Mouse (Mus musculus) liver, postnatal 0 days (tissue): ENCODE data around the gene Hexb. TPM values are rescaled to one million over a fixed set of nuclear protein-coding genes. Genes with fewer than 3 reads are reported as not detected.
A peak's percentile ranks its signal among the peaks of the same experiment; 100 is the strongest.

ENCODE experiments used
- ATAC-seq: fragments of 200-750 bp; cut with Nextera tagmentation; 2 replicates; pipeline ENCODE4 v1.8.0; 2017; ENCODE audit warnings: mild to moderate bottlenecking, moderate library complexity
- DNase-seq: peaks from one replicate; pipeline ENCODE4 v3.0.0-alpha.2; 2016
- H3K27ac ChIP-seq: fragments of 300-500 bp; sonication (generic); 2 replicates; pipeline ENCODE4 v1.5.1; 2014; ENCODE audit warnings: antibody characterized with exemption, moderate library complexity, mild to moderate bottlenecking, low read depth
- H3K27me3 ChIP-seq: fragments of 300-500 bp; sonication (generic); 2 replicates; pipeline ENCODE4 v1.6.1; 2014; ENCODE audit warnings: low read length, control low read depth, mixed read lengths; ENCODE audit not compliant: insufficient read depth
- H3K36me3 ChIP-seq: fragments of 300-500 bp; sonication (generic); replicated peaks from 2 replicates; pipeline ENCODE4 v1.6.1; 2014; ENCODE audit warnings: mild to moderate bottlenecking, control low read depth, low read length, moderate library complexity, mixed read lengths; ENCODE audit not compliant: insufficient read depth
- H3K4me1 ChIP-seq: fragments of 300-500 bp; sonication (generic); 2 replicates; pipeline ENCODE4 v1.6.1; 2014; ENCODE audit warnings: antibody characterized with exemption, mild to moderate bottlenecking, control low read depth; ENCODE audit not compliant: insufficient read depth
- H3K4me2 ChIP-seq: fragments of 300-500 bp; sonication (generic); 2 replicates; pipeline ENCODE4 v1.6.1; 2014; ENCODE audit warnings: low read depth, mild to moderate bottlenecking, low read length, moderate library complexity, mixed read lengths
- H3K4me3 ChIP-seq: fragments of 300-500 bp; sonication (generic); 2 replicates; pipeline ENCODE4 v1.5.1; 2014; ENCODE audit warnings: low read depth, low read length
- H3K9ac ChIP-seq: fragments of 300-500 bp; sonication (generic); replicated peaks from 2 replicates; pipeline ENCODE4 v1.6.1; 2014; ENCODE audit warnings: mild to moderate bottlenecking, moderate library complexity
- H3K9me3 ChIP-seq: fragments of 300-500 bp; sonication (generic); 2 replicates; pipeline ENCODE4 v1.6.1; 2016; ENCODE audit warnings: mild to moderate bottlenecking, control low read depth, low read length, mixed read lengths
- CTCF ChIP-seq: sonication (generic); IDR thresholded peaks from 2 replicates; pipeline ENCODE4 v1.5.1; 2016; ENCODE audit warnings: antibody characterized with exemption, low read depth
- EP300 ChIP-seq: IDR thresholded peaks from 2 replicates; pipeline ENCODE4 v1.6.1; 2016; ENCODE audit warnings: antibody characterized with exemption, low read depth, mild to moderate bottlenecking
- WGBS: fragments of 180-500 bp; shearing (Covaris S2); extraction: QIAGEN DNeasy Blood & Tissue Kit; methylation state at CpG from one replicate; pipeline ENCODE4 v1.1.7; 2014; ENCODE audit not compliant: insufficient replicate concordance; 5-methylcytosine and 5-hydroxymethylcytosine counted together
- polyA plus RNA-seq: library from polyadenylated mRNA; unstranded; fragments of >200 nt; fragmentation: Nextera tagmentation; extraction: Ambion mirVana; gene quantifications from 2 replicates; pipeline ENCODE4 v1.2.1, GENCODE M21; 2015

Gene Hexb
- polyA plus RNA-seq, 1 experiment from 2014 or later: 22.0 TPM

GRCm38 (mm10) chr13:97182821-97183220 lies 15.3 kb downstream of the Hexb start:
- Histone ChIP-seq H3K27ac (no peak overlapping the region), H3K9ac (no peak overlapping the region), H3K4me3 (no peak overlapping the region), H3K9me3 (no peaks in the 10 kb centered on the region), H3K4me2 (no peak overlapping the region), H3K4me1 (peaks cover 4% of the 10 kb centered on the region; the same call in 1 of the 2 replicates), H3K36me3 (peaks cover 52% of the 10 kb centered on the region), H3K27me3 (no peaks in the 10 kb centered on the region)
- no peak for ATAC-seq
- no peak for DNase-seq
- TF ChIP-seq CTCF (no peak), EP300 (no peak)
- 80% methylated on average over 4 of the region's 4 CpGs for WGBS

GRCm38 (mm10) chr13:97180113-97180828 lies 17.9 kb downstream of the Hexb start:
- DNase-seq: no peak
- TF ChIP-seq CTCF (no peak), EP300 (no peak)
- no peak overlapping the region for H3K4me3 ChIP-seq
- H3K36me3 ChIP-seq: peaks cover 64% of the 10 kb centered on the region
- H3K27me3 ChIP-seq: no peaks in the 10 kb centered on the region
- no peak overlapping the region for H3K27ac ChIP-seq
- H3K9ac ChIP-seq: no peak overlapping the region
- WGBS: 82% methylated on average over 6 of the region's 6 CpGs
- H3K4me1 ChIP-seq: no peaks in the 10 kb centered on the region
- H3K4me2 ChIP-seq: no peak overlapping the region
- no peaks in the 10 kb centered on the region for H3K9me3 ChIP-seq
- no peak for ATAC-seq

GRCm38 (mm10) chr13:97178943-97179342 lies 19.2 kb downstream of the Hexb start:
- ATAC-seq (no peak), DNase-seq (no peak)
- Histone ChIP-seq H3K27ac (no peak overlapping the region), H3K36me3 (peaks cover 73% of the 10 kb centered on the region), H3K4me2 (no peak overlapping the region), H3K27me3 (no peaks in the 10 kb centered on the region), H3K9me3 (no peaks in the 10 kb centered on the region), H3K9ac (no peak overlapping the region), H3K4me3 (no peak overlapping the region), H3K4me1 (no peaks in the 10 kb centered on the region)
- WGBS: 88% methylated on average over 7 of the region's 7 CpGs
- TF ChIP-seq EP300: no peak
- no peak for TF ChIP-seq CTCF

- no peak for ATAC-seq
- no peak overlapping the region for H3K4me2 ChIP-seq
These were observed 21.4 kb downstream of the Hexb start for GRCm38 (mm10) chr13:97176731-97177130.

GRCm38 (mm10) chr13:97175520-97176264 lies 22.5 kb downstream of the Hexb start:
- DNase-seq (no peak), ATAC-seq (no peak)
- WGBS: 68% methylated on average over 10 of the region's 10 CpGs

More at GRCm38 (mm10) chr13:97176731-97177130, 21.4 kb downstream of the Hexb start:
- Histone ChIP-seq H3K36me3 (peaks cover 75% of the 10 kb centered on the region), H3K27me3 (no peaks in the 10 kb centered on the region), H3K4me1 (no peaks in the 10 kb centered on the region), H3K4me3 (no peak overlapping the region), H3K27ac (no peak overlapping the region), H3K9ac (no peak overlapping the region), H3K9me3 (no peaks in the 10 kb centered on the region)
- TF ChIP-seq CTCF: no peak
- TF ChIP-seq EP300: no peak
- 87% methylated on average over 5 of the region's 5 CpGs for WGBS
- no peak for DNase-seq

GRCm38 (mm10) chr13:97145834-97146233 lies 52.3 kb downstream of the Hexb start:
- ATAC-seq (no peak), DNase-seq (peak; percentile 47)
- Histone ChIP-seq H3K4me3 (no peak overlapping the region), H3K9ac (no peak overlapping the region), H3K4me2 (no peak overlapping the region), H3K4me1 (no peaks in the 10 kb centered on the region), H3K9me3 (no peaks in the 10 kb centered on the region), H3K27ac (no peak overlapping the region), H3K27me3 (no peaks in the 10 kb centered on the region), H3K36me3 (peaks cover 47% of the 10 kb centered on the region)
- peak; percentile 79 for TF ChIP-seq CTCF
- TF ChIP-seq EP300: no peak
- WGBS: 53% methylated on average over 4 of the region's 4 CpGs

More at GRCm38 (mm10) chr13:97175520-97176264, 22.5 kb downstream of the Hexb start:
- no peak overlapping the region for H3K27ac ChIP-seq
- H3K4me2 ChIP-seq: no peak overlapping the region
- H3K27me3 ChIP-seq: no peaks in the 10 kb centered on the region
- H3K4me3 ChIP-seq: no peak overlapping the region
- peaks cover 76% of the 10 kb centered on the region for H3K36me3 ChIP-seq
- no peaks in the 10 kb centered on the region for H3K9me3 ChIP-seq
- no peaks in the 10 kb centered on the region for H3K4me1 ChIP-seq
- H3K9ac ChIP-seq: no peak overlapping the region
- TF ChIP-seq EP300 (no peak), CTCF (no peak)
